Mouse (Mus musculus): ENCODE results near the gene Sorbs1. TPM values are rescaled to one million over a fixed set of nuclear protein-coding genes. Genes with fewer than 3 reads are reported as not detected.

Gene Sorbs1
- total RNA-seq, 2 experiments from 2014 or later = 93.0 to 278 TPM

DNA sequence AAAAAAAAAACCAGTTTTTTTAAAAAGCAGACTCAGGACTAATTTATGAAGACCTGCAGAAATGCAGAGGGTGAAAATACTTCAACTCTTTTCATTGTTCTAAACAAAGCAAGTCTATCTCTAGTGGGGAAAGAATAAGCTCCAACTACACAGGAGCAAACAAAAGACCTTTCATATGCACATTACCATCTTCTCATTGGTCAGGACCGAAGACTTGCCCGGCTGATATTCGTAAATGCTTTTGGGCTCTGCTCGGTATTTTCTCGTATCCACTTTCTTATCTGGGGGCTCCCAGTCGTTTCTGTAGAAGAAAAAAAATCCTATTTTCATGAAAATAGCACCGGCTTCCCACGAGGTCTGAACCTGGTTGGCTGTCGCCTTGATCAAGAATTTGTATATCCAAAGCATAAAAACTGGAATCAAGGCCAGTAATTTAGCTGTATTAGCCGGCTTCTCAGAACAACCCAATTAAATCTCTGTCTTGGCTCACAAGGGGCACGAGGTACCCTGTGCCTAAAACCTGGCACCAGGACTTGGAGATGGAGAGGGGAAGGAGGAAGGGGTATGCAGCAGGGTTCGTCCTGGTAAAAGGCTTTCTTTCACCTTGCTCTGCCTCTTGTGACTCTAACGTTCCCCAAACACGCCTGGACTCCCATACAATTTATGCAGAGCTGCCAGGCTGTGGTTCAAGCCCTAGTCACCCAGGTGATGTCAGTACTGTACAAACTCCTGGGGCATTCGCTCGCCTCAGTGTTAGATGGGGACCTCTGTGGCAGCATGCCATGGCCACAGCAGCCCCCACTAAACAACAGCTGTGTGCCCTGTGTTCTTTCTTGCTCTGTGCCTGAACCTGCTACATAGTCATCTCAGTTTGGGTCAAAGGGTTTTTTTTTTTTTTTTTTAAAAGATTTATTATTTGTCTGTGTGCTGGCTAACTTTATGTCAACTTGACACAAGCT lies 163.6 kb downstream of the Sorbs1 start:
- no peak for DNase-seq (ENCODE audit: low spot score in 2 of 2)

DNA sequence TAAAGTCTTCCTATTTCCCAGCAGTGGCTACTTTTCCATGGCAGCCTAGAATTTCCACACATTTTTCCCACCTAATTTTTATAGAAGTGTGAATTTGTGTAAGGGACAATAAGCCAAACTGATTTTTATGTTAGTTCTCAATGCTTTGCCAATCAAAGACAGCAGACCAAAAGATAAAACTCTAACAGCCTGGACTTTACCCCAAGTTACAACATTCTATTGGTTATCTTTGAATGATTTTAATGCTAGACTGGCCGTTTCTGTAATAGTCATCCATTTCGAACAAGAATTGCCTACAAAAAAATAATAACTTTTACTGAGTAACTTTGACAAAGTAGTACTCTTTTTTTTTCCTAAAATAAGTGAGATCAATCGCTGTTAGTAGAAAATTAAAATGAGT lies 164.3 kb downstream of the Sorbs1 start:
- no peak for DNase-seq (ENCODE audit: low spot score in 2 of 2)

DNA sequence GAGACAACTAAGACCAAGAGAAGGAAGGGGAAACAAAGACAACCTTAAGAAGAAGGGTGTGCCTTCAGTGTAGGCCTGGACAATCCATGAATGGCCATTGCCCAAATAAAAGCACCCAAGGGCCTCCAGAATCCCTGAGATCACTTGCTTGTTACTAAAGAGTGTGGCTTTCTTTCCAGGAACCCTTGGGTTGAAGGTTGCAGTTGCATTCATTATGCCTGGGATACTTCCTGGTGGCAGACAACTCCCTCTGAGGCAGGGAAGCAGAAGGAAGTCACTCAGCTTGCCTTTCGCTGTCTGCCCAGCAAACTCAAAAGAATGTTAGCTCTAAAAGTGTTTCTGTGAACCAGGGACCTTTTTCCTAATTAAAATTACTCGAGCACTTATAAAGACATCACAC lies 164.9 kb downstream of the Sorbs1 start:
- no peak for DNase-seq (ENCODE audit: low spot score in 2 of 2)

DNA sequence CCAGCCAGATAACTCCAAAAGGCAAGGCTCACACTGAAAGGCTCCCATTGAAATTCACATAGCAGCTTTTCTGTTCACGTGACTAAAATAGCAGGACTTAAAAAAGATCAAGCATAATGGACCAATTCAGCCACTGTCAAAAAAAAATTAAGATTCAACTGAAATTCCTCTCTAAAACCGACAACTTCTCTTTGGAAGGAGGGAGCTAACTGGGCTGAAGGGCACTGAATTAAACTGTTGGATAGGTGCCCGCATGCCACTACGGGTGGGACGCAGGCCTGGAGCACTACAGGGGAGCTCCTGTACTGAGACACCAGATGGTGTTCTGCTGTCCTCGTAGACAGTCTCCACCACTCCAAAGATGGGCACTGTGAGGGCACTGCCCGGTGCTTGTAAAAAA lies 165.4 kb downstream of the Sorbs1 start:
- no peak for DNase-seq (ENCODE audit: low spot score in 2 of 2)

DNA sequence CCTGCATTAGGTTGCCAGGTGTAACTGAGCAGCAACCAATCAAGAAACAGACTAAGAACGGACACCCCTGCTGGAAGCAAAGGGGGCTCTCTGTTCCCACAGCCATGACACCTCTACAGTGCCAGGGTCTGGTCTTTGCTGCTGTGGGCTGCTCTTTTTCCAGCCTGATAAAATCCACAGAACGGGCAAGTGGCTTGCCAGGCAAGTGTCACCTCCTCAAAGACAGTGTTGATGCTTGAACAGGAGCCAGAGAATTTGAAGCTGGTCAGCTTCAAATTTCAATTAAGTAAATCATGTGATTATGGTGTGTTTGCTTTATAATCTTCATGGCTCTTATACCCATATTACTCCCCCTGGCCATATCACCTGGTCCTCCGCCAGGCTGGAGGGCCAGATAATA lies 166.7 kb downstream of the Sorbs1 start:
- no peak for DNase-seq (ENCODE audit: low spot score in 2 of 2)

DNA sequence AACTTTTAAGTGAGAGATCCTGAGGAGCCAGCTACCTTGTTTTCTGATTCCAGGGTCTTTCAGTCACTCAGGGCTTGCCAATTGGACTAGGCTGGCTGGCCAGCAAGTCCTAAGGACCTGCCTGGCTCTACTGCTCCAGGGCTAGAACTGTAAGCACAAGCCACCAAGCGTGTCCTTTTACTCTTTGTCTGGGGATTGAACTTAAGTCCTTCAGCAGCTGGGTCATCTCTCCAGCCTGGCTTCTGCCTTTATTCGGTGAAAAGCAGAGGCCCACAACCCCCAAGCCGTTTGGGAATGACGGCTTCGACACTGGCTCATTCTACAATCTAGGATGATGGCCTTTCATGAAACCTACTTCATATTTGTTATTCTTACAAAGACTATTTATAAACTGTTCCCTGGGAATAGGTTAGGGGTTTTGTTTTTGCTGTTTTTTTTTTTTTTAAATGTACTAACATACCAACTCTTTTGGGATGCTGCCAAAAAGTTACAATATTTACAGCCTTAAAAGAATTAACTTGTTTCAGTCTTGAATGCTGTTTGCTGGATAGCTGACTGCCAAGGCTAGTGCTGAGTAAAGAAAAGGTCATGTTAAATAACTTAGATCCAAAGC lies 167.2 kb downstream of the Sorbs1 start:
- DNase-seq (ENCODE audit: low spot score in 2 of 2) = no peak

DNA sequence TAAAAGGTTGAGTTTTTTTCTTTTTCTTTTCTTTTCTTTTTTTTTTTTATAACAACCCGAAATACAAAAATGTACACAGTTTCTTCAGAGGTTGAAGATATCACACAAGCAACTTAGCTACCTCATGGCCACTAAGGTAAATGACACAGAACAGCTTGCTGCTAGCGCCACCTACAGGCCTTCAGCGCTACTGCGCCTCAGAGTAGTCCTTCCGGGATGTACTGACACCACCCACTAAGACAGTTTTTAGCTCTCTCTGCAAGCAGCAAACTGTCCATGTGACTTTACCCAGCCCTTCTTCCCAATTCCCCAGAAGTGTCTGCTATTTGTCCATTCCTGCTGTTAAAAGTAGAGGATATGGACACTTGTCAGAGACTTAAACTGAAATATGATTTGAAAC lies 167.9 kb downstream of the Sorbs1 start:
- peak; percentile 38 to 55 for DNase-seq (ENCODE audit: low spot score in 2 of 2)

DNA sequence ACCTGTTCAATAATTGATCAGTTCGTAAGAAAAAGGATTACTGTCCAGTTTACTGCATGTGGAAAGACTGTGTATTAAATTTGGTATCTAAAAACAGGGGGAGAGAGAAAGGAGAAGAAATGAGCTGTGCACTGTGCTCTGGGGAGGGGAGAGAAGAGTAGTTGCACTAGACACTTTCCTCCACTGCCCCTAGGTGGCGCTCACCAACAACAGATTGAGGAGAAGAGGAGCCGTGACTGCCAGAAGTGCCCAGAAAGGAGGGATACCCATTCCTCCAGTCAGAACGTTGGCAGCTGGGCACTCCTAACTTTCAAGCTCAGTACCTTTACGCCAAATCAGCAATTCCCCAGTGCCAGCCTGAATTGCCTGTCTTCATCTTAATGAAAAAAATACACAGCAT lies 170.6 kb downstream of the Sorbs1 start:
- peak; percentile 82 to 88 for DNase-seq (ENCODE audit: low spot score in 2 of 2)

DNA sequence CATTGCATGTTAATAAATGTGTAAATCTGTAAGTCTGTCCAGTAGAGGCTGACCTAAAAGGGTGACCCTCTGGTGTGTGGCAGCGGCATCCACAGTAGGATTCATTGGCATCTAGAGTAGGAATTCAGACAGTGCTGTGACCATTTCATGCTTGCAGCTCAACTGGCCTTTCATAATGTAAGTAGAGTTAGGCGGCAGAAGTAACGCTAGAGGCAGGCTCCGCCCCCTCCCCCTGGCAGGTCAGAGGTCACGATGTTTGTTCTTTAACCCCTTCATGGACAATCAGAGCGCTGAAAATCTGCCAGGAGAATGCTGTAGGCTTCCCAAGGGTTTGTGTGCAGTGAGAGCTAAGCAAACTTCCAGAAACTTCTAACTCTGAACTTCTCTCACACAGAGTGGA lies 172.4 kb downstream of the Sorbs1 start:
- DNase-seq (ENCODE audit: low spot score in 2 of 2) = no peak

DNA sequence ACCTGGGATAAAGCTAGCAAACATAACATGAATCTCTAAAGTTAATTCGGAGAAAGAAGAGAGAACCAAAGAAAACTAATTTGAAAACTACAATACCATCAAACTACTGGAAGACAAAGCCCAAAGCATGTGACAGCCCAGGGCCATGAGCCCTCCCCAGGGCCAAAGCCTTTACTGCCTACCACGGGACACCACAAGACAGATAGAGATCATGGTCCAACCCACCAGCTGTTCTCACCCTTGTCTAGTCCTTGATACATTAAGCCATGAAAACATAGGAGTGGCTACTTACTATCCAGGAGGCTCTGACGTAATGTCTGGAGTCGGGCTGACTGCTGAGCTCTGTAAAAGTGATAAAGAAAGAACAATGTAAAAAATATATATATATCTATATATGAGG lies 176.9 kb downstream of the Sorbs1 start:
- DNase-seq (ENCODE audit: low spot score in 2 of 2) = no peak

DNA sequence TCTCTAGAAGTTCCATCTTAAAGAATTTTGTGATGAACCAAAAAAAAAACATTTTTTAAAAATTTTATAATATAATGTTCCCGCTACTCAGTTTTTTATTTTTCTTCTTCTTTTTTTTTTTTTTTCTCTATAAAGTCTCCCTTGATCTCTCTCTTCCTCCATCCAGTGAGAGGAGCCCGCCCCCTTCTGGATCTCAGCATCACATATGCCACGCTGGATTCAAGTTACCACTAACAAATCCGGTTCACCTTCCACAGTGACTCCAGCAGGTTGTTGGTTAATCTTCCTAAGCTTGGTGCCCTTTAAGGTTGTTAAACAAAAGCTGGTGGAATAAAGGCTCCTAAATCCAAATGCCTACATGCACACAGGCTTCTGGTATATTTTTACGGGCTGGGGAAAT lies 179.7 kb downstream of the Sorbs1 start:
- no peak for DNase-seq (ENCODE audit: low spot score in 2 of 2)

DNA sequence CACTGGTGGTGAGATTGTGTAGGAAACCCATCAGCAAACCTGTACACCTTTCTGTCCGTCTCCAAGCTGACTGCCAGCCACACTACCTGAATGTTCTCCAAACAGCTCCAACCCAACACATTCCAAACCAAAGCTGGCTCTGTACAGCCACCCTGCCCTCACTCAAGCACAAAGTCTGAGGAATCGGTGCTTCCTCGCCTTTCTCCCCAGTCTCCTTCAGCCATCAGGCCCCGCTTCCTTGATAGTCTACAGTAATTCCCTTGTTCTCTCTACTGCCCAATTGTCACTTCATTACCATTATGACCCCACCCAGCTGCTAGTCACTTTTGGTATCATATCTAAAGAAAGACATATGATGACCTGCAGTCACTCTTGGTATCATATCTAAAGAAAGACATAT lies 180.5 kb downstream of the Sorbs1 start:
- DNase-seq (ENCODE audit: low spot score in 2 of 2) = no peak

DNA sequence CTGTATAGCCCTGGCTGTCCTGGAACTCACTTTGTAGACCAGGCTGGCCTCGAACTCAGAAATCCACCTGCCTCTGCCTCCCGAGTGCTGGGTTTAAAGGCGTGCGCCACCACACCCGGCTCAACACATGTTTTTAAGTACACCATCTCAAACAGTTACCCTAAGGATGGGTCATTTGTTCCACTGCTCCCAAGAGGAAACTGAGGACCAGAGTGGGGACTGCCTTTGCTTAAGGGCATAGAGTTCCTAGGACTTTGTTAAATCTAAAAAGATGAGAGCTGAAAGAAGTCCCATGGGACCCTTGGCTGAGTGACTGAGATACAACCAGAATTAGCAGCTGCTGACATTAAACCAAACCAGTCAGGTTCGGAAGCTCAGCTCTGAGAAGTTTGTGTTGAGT lies 181.3 kb downstream of the Sorbs1 start:
- DNase-seq (ENCODE audit: low spot score in 2 of 2) = no peak

DNA sequence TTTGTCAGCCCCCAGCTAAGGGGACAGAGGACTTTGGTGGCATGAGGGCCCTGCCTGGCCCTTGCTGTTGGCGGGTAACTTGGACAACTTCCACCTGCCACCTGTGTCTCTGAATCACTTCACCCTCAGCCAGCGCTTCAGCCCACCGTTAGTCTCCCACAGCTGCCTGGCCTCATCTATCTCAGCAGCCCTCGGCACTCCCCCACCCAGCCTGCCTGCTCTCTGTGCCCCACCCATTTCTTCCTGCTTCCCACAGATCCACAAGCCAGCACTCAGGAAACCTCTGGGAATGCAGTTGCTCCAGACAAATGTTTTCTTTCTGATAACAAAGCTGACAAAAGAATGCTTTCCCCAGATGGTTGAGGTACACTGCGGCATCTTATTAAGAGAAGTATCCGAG lies 181.7 kb downstream of the Sorbs1 start:
- DNase-seq (ENCODE audit: low spot score in 2 of 2) = no peak

DNA sequence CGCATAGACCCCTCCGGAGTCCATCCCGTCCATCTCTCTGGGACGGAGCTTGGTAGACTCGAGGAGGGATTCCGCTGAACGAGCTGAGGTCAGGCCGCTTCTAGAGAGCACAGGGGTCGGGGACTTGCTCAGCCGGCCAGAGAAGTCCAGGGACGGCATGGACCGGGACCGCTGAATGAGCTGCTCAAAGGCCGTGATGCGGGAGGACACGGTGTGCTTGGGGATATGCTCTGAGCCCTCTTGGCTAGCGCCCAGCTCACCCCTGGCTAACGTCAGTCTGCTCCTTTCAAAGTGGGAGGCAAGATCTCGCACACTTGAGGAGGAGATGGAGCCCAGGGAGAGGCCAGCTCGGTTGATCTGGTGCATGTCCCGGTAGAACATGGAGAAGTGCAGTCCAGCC lies 187.5 kb downstream of the Sorbs1 start:
- DNase-seq (ENCODE audit: low spot score in 2 of 2) = no peak

DNA sequence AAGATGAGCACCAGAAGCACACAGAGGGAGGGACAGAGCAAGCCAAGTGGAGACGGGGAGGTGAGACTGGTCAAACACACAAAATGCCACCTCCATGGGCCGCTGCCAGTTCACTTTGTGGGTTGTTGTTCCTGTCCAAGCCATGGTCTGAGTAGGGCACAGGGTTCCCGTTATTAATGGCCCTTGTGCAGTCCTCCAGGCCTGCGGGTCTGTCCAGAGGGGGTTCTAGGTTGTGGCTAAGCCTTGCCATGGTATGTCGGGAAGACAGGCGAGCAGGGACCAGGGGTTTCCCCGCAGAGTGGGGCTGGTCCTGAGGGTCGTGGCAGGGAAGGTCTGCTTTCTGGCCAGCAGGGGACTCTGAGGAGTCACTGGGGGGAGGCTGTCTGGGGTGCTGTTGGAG lies 188.2 kb downstream of the Sorbs1 start:
- DNase-seq (ENCODE audit: low spot score in 2 of 2) = no peak

DNA sequence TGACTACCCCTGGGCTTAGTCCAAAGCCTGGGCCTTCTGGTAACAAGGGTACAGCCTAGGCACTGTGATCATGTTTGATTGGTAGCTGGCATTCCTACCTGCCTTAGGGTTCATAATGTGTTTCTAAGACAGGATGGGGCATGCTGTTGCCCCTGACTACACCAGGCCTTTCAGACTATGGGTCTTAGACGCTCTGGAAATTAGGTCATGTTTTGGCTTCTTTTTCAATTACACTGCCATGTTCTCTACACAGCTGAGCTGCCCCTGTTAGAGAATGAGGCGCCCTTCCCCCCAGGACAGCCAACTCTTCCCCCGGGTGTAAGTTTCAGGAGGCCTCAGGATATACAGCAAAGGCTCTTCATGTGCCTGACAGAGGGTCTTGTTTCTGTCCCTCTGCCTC lies 191.4 kb downstream of the Sorbs1 start:
- no peak for DNase-seq (ENCODE audit: low spot score in 2 of 2)

DNA sequence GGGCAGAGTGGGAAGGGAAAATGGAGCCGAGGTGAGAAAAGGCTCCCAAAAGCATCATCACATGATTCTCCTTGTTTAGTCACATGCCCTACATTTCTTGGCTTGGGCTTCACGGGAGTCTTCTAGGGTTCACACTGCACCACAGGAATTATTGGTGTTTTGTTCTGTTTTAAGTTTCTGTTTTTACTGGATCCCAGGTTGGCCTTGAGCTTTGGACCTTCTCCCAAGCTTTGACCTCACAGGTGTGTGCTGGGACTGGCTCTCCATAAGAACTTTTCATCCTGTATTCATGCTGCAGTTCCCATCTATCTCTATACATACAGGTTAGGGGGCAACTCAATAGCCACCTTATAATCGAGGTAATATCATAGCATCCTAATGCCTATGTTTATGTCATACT lies 194.4 kb downstream of the Sorbs1 start:
- DNase-seq (ENCODE audit: low spot score in 2 of 2) = no peak

DNA sequence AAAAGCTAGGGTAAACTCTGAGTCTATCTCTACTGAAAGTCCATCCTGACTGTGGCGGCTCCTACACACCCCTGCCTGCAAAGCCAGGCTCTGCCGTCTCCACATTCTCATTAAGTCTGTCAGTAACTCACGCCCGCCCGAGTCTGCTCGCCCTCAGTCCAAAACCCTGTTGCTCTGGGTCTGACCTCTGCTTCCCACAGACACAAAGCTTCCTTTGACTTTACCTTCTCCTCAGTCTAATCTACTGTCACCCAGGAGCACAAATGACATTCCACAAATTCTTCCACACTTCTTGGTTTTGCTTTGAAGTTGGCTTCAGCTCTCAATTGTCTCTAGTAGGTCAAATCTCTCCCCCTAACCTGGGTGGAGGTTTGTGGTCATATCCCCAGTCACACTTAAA lies 195.1 kb downstream of the Sorbs1 start:
- no peak for DNase-seq (ENCODE audit: low spot score in 2 of 2)

DNA sequence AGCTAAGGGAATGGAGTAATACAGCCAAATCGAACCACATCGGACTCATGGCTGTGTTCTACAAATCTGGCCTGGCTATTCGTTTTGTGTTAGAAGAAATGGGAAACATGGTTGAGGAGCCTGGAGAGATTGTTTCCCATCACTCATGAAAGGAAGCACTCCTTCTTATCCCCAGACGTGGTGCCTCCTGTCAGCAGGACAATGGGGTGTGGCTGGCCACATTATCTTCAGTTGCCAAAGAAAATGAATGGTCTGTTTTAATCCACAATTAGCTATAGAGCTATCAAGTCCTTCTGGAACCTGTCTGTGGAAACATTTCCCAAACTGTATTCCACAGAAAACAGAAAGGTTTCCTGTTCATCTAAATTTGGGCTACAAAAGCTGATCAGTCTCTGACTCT lies 196.6 kb downstream of the Sorbs1 start:
- DNase-seq (ENCODE audit: low spot score in 2 of 2) = no peak

DNA sequence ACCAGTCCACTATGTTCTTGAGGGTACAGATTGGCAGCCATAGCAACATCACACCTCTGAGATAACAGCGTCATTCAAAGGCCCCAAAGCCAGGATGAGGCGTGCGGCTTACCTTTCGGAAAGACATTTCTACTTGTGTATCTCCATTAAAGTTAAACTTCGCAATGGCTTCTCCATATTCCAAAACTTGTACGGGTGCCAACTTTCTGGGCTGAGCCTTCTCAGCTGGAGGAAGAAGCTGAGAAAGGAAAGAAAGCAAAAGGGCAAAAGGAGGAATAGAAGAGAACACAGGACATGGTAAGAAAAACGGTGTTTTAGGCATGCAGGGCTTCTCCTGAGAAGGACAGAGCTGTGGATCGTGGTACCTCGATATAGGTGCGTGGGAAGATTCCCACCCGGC lies 199.3 kb downstream of the Sorbs1 start:
- no peak for DNase-seq (ENCODE audit: low spot score in 2 of 2)

DNA sequence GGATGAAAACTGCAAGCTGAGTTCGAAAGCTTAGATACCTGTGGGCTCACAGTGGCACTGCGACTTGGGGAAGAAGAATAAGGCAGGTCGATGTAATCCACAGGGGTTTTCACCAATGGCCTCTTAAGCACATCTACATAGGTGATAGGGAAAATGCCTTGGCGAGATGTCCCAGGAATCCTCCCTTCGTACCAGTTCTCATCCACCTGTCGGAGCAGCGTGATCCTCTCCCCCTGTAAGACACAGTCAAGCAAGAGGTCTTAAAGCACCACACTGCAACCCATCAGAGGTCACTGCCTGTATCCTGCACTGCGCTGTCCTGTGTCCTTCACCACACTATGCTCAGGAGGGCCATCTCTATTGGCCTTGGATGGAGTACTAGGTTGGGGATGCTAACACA lies 201.9 kb downstream of the Sorbs1 start:
- DNase-seq (ENCODE audit: low spot score in 2 of 2) = no peak

Data from adrenal gland, adult 18-20 months (tissue).